Mouse (Mus musculus) heart, embryonic 11.5 days (tissue): ENCODE measurements around the gene Anks1. TPM values are rescaled to one million over a fixed set of nuclear protein-coding genes. Genes with fewer than 3 reads are reported as not detected.

Experiments
- ATAC-seq: fragments of 200-750 bp; cut with Nextera tagmentation; replicated peaks from 2 replicates; pipeline ENCODE4 v1.8.0; 2017; ENCODE audit warnings: moderate library complexity; ENCODE audit not compliant: insufficient number of reproducible peaks, low FRiP score, low TSS enrichment
- H3K27ac ChIP-seq: fragments of 300-500 bp; sonication (generic); 2 replicates; pipeline ENCODE4 v1.5.1; 2014; ENCODE audit warnings: mild to moderate bottlenecking, low read depth, low read length
- H3K27me3 ChIP-seq: fragments of 300-500 bp; sonication (generic); 2 replicates; pipeline ENCODE4 v1.6.1; 2014; ENCODE audit warnings: mild to moderate bottlenecking, low read length, mixed read lengths; ENCODE audit not compliant: control insufficient read depth, insufficient read depth
- H3K36me3 ChIP-seq: fragments of 300-500 bp; sonication (generic); 2 replicates; pipeline ENCODE4 v1.6.1; 2014; ENCODE audit warnings: mild to moderate bottlenecking, low read length, moderate library complexity, mixed read lengths; ENCODE audit not compliant: control insufficient read depth, insufficient read depth
- H3K4me1 ChIP-seq: fragments of 300-500 bp; sonication (generic); 2 replicates; pipeline ENCODE4 v1.6.1; 2014; ENCODE audit warnings: low read length; ENCODE audit not compliant: control insufficient read depth, insufficient read depth
- H3K4me2 ChIP-seq: fragments of 300-500 bp; sonication (generic); 2 replicates; pipeline ENCODE4 v1.6.1; 2014; ENCODE audit warnings: mild to moderate bottlenecking, moderate library complexity
- H3K4me3 ChIP-seq: fragments of 300-500 bp; sonication (generic); 2 replicates; pipeline ENCODE4 v1.5.1; 2014; ENCODE audit warnings: low read depth, low read length
- H3K9ac ChIP-seq: fragments of 300-500 bp; sonication (generic); 2 replicates; pipeline ENCODE4 v1.6.1; 2014; ENCODE audit warnings: mild to moderate bottlenecking, low read depth, low read length, moderate library complexity
- H3K9me3 ChIP-seq: fragments of 300-500 bp; sonication (generic); replicated peaks from 2 replicates; pipeline ENCODE4 v1.6.1; 2016; ENCODE audit warnings: low read length; ENCODE audit not compliant: control insufficient read depth
- WGBS: fragments of 180-500 bp; shearing (Covaris S2); extraction: QIAGEN DNeasy Blood & Tissue Kit; methylation state at CpG from one replicate; pipeline ENCODE4 v1.1.7; 2014; ENCODE audit not compliant: insufficient replicate concordance; 5-methylcytosine and 5-hydroxymethylcytosine counted together
- polyA plus RNA-seq: library from polyadenylated mRNA; unstranded; fragments of >200 nt; fragmentation: Nextera tagmentation; extraction: Ambion mirVana; gene quantifications from 2 replicates; pipeline ENCODE4 v1.2.1, GENCODE M21; 2014

Anks1 gene
- polyA plus RNA-seq, 1 experiment from 2014 or later = 6.9 TPM

GRCm38 (mm10) chr17:28005393-28005792, 96.3 kb downstream of the Anks1 start:
- Histone ChIP-seq H3K4me1 (peaks cover 38% of the 10 kb centered on the region), H3K9me3 (no peaks in the 10 kb centered on the region), H3K4me3 (no peak overlapping the region), H3K27me3 (no peaks in the 10 kb centered on the region), H3K36me3 (0 out of 2 replicates have a peak, but pooled peaks cover 2% of the 10 kb centered on the region), H3K4me2 (no peak overlapping the region), H3K27ac (no peak overlapping the region), H3K9ac (no peak overlapping the region)
- ATAC-seq = no peak

GRCm38 (mm10) chr17:28006208-28006607, 97.1 kb downstream of the Anks1 start:
- ATAC-seq = no peak
- Histone ChIP-seq H3K9ac (0 out of 2 replicates have a peak overlapping the region, but pooled peaks have one; percentile 16), H3K4me3 (no peak overlapping the region), H3K4me1 (peaks cover 41% of the 10 kb centered on the region), H3K9me3 (no peaks in the 10 kb centered on the region), H3K4me2 (no peak overlapping the region), H3K36me3 (0 out of 2 replicates have a peak, but pooled peaks cover 2% of the 10 kb centered on the region), H3K27me3 (no peaks in the 10 kb centered on the region), H3K27ac (0 out of 2 replicates have a peak overlapping the region, but pooled peaks have one; percentile 15)
- WGBS = 75% methylated on average over 8 of the region's 8 CpGs

GRCm38 (mm10) chr17:28006611-28007010, 97.5 kb downstream of the Anks1 start:
- H3K4me1 ChIP-seq = peaks cover 41% of the 10 kb centered on the region
- H3K4me2 ChIP-seq = peak overlapping the region; percentile 51
- WGBS = 63% methylated on average over 5 of the region's 5 CpGs
- ATAC-seq = no peak
- no peak overlapping the region for H3K4me3 ChIP-seq
- peak overlapping the region; percentile 81 for H3K27ac ChIP-seq
- no peaks in the 10 kb centered on the region for H3K27me3 ChIP-seq
- 0 out of 2 replicates have a peak, but pooled peaks cover 2% of the 10 kb centered on the region for H3K36me3 ChIP-seq
- no peaks in the 10 kb centered on the region for H3K9me3 ChIP-seq
- peak overlapping the region; percentile 64; the same call in 1 of the 2 replicates for H3K9ac ChIP-seq

GRCm38 (mm10) chr17:28007179-28007811, 98.2 kb downstream of the Anks1 start:
- Histone ChIP-seq H3K9me3 (no peaks in the 10 kb centered on the region), H3K4me3 (peak overlapping the region; percentile 15), H3K27me3 (no peaks in the 10 kb centered on the region), H3K4me2 (peak overlapping the region; percentile 51), H3K4me1 (peaks cover 42% of the 10 kb centered on the region), H3K36me3 (0 out of 2 replicates have a peak, but pooled peaks cover 2% of the 10 kb centered on the region), H3K27ac (peak overlapping the region; percentile 81), H3K9ac (peak overlapping the region; percentile 64)
- no peak for ATAC-seq
- WGBS = 19% methylated on average over 29 of the region's 29 CpGs

GRCm38 (mm10) chr17:28007857-28008564, 98.9 kb downstream of the Anks1 start:
- peak; percentile 65 for ATAC-seq

GRCm38 (mm10) chr17:28008565-28008981, 99.5 kb downstream of the Anks1 start:
- Histone ChIP-seq H3K27ac (no peak overlapping the region), H3K4me2 (peak overlapping the region; percentile 51), H3K9me3 (no peaks in the 10 kb centered on the region), H3K36me3 (0 out of 2 replicates have a peak, but pooled peaks cover 2% of the 10 kb centered on the region), H3K4me3 (no peak overlapping the region), H3K9ac (peak overlapping the region; percentile 64; the same call in 1 of the 2 replicates), H3K27me3 (no peaks in the 10 kb centered on the region), H3K4me1 (peaks cover 54% of the 10 kb centered on the region)
- no peak for ATAC-seq
- 65% methylated on average over 8 of the region's 8 CpGs for WGBS

More at GRCm38 (mm10) chr17:28007857-28008564, 98.9 kb downstream of the Anks1 start:
- H3K27me3 ChIP-seq = no peaks in the 10 kb centered on the region
- H3K4me1 ChIP-seq = peaks cover 49% of the 10 kb centered on the region
- H3K36me3 ChIP-seq = 0 out of 2 replicates have a peak, but pooled peaks cover 2% of the 10 kb centered on the region
- peak overlapping the region; percentile 15 for H3K4me3 ChIP-seq
- WGBS = 34% methylated on average over 27 of the region's 27 CpGs
- peak overlapping the region; percentile 51 for H3K4me2 ChIP-seq
- peak overlapping the region; percentile 64 for H3K9ac ChIP-seq
- peak overlapping the region; percentile 81 for H3K27ac ChIP-seq
- no peaks in the 10 kb centered on the region for H3K9me3 ChIP-seq

GRCm38 (mm10) chr17:28009066-28009715, 100.1 kb downstream of the Anks1 start:
- WGBS = 83% methylated on average over 10 of the region's 10 CpGs
- Histone ChIP-seq H3K9me3 (no peaks in the 10 kb centered on the region), H3K9ac (0 out of 2 replicates have a peak overlapping the region, but pooled peaks have one; percentile 64), H3K4me1 (peaks cover 57% of the 10 kb centered on the region), H3K36me3 (0 out of 2 replicates have a peak, but pooled peaks cover 2% of the 10 kb centered on the region), H3K4me2 (peak overlapping the region; percentile 51), H3K4me3 (no peak overlapping the region), H3K27me3 (no peaks in the 10 kb centered on the region), H3K27ac (no peak overlapping the region)
- no peak for ATAC-seq

GRCm38 (mm10) chr17:28009716-28010114, 100.6 kb downstream of the Anks1 start:
- Histone ChIP-seq H3K9ac (no peak overlapping the region), H3K4me2 (no peak overlapping the region), H3K36me3 (0 out of 2 replicates have a peak, but pooled peaks cover 2% of the 10 kb centered on the region), H3K4me1 (peaks cover 57% of the 10 kb centered on the region), H3K4me3 (no peak overlapping the region), H3K9me3 (no peaks in the 10 kb centered on the region), H3K27ac (no peak overlapping the region), H3K27me3 (no peaks in the 10 kb centered on the region)
- ATAC-seq = no peak
- WGBS = 88% methylated on average over 7 of the region's 7 CpGs
